ENCODE assay signal across 21 mouse cellular contexts in genomic region chr19:32311063-32311462, GRCm38 (mm10).
DNase-seq lines count a peak whose midpoint lies in the region; ATAC-seq and TF ChIP-seq lines count a peak whose summit lies in the region.
"Had no signal": no experiment of that assay in that cellular context is flagged by ENCODE, and none has a peak within 500 bp of the region (broad histone marks: within the 10 kb centered on the region; RNA-seq: fewer than 3 reads in every experiment).

No protein-coding gene starts in this region.

- H3K4me3 ChIP-seq in CH12.LX (replicated peaks in 1 of 3; ENCODE audit: low read depth in 2 of 3, low read length in 2 of 3, poor library complexity in 1 of 3): no peak overlapping the region
- H3K4me3 ChIP-seq in bone marrow macrophage, adult 2 months (ENCODE audit: insufficient read depth, low read length): no peak overlapping the region
- H3K4me3 ChIP-seq in kidney, adult 2 months (ENCODE audit: insufficient read depth, low read depth, low read length): no peak overlapping the region
- H3K4me3 ChIP-seq in hindbrain, embryonic 11.5 days (ENCODE audit: low read depth, low read length): no peak overlapping the region
- H3K4me3 ChIP-seq: embryonic facial prominence, embryonic 13.5 days; forebrain, embryonic 12.5 days; heart, embryonic 10.5 days; intestine, embryonic 15.5 days had no signal

- no peak overlapping the region for H3K9ac ChIP-seq in CH12.LX (ENCODE audit: insufficient read depth, low read depth)
- no peak overlapping the region for H3K9ac ChIP-seq in hindbrain, embryonic 11.5 days (ENCODE audit: low read depth, low read length)
- H3K9ac ChIP-seq: embryonic facial prominence, embryonic 13.5 days; forebrain, embryonic 12.5 days; hindbrain, embryonic 14.5 days; intestine, embryonic 15.5 days had no signal

- H3K4me2 ChIP-seq in CH12.LX (ENCODE audit: insufficient read depth, low read depth, poor library complexity, severe bottlenecking): no peak overlapping the region
- H3K4me2 ChIP-seq in hindbrain, embryonic 11.5 days (replicated peaks; ENCODE audit: low read depth, low read length): no peak overlapping the region
- H3K4me2 ChIP-seq: embryonic facial prominence, embryonic 13.5 days; forebrain, embryonic 12.5 days; hindbrain, embryonic 14.5 days; intestine, embryonic 15.5 days had no signal

- no peak overlapping the region for H3K27ac ChIP-seq in CH12.LX (ENCODE audit: insufficient read depth, low read depth)
- peak overlapping the region; percentile 59 for H3K27ac ChIP-seq in bone marrow macrophage, adult 2 months (ENCODE audit: insufficient read depth, low read depth, low read length)
- no peak overlapping the region for H3K27ac ChIP-seq in kidney, adult 2 months (ENCODE audit: insufficient read depth, low read depth, low read length)
- no peak overlapping the region for H3K27ac ChIP-seq in hindbrain, embryonic 11.5 days (ENCODE audit: low read depth, low read length)
- H3K27ac ChIP-seq: embryonic facial prominence, embryonic 13.5 days; forebrain, embryonic 12.5 days; heart, embryonic 10.5 days; hindbrain, embryonic 14.5 days; intestine, embryonic 15.5 days had no signal

- H3K36me3 ChIP-seq in CH12.LX (replicated peaks in 1 of 2; ENCODE audit: control insufficient read depth in 1 of 2, insufficient read depth in 1 of 2, low read length in 1 of 2): no peaks in the 10 kb centered on the region
- H3K36me3 ChIP-seq in kidney, adult 2 months (ENCODE audit: control insufficient read depth, insufficient read depth, low read length): no peaks in the 10 kb centered on the region
- H3K36me3 ChIP-seq in hindbrain, embryonic 11.5 days (ENCODE audit: control insufficient read depth, insufficient read depth, low read length): no peaks in the 10 kb centered on the region
- H3K36me3 ChIP-seq: embryonic facial prominence, embryonic 13.5 days; forebrain, embryonic 12.5 days; heart, embryonic 10.5 days; intestine, embryonic 15.5 days had no signal

- intact Hi-C loops in left cerebral cortex, postnatal 4 days (cut with DNase I): no loop called here

- no peaks in the 10 kb centered on the region for H3K79me2 ChIP-seq in CH12.LX (replicated peaks; ENCODE audit: control insufficient read depth, extremely low read depth, insufficient read depth, poor library complexity, severe bottlenecking)

- TF ChIP-seq RAD21 in CH12.LX (IDR thresholded peaks at IDR 0.05; ENCODE audit: low read depth, low read length): no peak

- no peak for TF ChIP-seq EP300 in CH12.LX (IDR thresholded peaks at IDR 0.05; ENCODE audit: low read length)

- H3K9me3 ChIP-seq in CH12.LX (replicated peaks; ENCODE audit: low read length): no peaks in the 10 kb centered on the region
- no peaks in the 10 kb centered on the region for H3K9me3 ChIP-seq in hindbrain, embryonic 11.5 days (ENCODE audit: control insufficient read depth, low read length)
- H3K9me3 ChIP-seq: embryonic facial prominence, embryonic 13.5 days; forebrain, embryonic 12.5 days; heart, embryonic 10.5 days; intestine, embryonic 15.5 days had no signal

- dilution Hi-C loops in CH12.LX (cut with MboI; ENCODE audit: extremely low pct_ligation_motif_present, extremely low pct_unique_long_range_greater_than_20kb, low sequenced_read_pairs): no loop called here

- peaks cover 0 to 1% of the 10 kb centered on the region in 2 experiments; a peak in 2 of 4 replicates for H3K4me1 ChIP-seq in CH12.LX (ENCODE audit: control insufficient read depth in 1 of 2, insufficient read depth in 2 of 2)
- peaks cover 19% of the 10 kb centered on the region for H3K4me1 ChIP-seq in bone marrow macrophage, adult 2 months (ENCODE audit: control insufficient read depth, insufficient read depth, low read length)
- H3K4me1 ChIP-seq in kidney, adult 2 months (ENCODE audit: control insufficient read depth, insufficient read depth, low read length): peaks cover 4% of the 10 kb centered on the region
- no peaks in the 10 kb centered on the region for H3K4me1 ChIP-seq in hindbrain, embryonic 11.5 days (replicated peaks; ENCODE audit: control insufficient read depth, insufficient read depth, low read length)
- H3K4me1 ChIP-seq: embryonic facial prominence, embryonic 13.5 days; forebrain, embryonic 12.5 days; intestine, embryonic 15.5 days had no signal

- DNase-seq in CH12.LX (ENCODE audit: extremely low read depth): peak; percentile 10
- no peak for DNase-seq in kidney, adult 2 months
- no peak for DNase-seq in hindbrain, embryonic 11.5 days (ENCODE audit: low spot score)
- DNase-seq in left cerebral cortex, postnatal 4 days: no peak
- DNase-seq: adrenal gland, adult 2 months; adrenal gland, postnatal 36 days; cerebellum, adult 11 months; cerebellum, adult 8-10 months; cerebellum, postnatal 14 days; gastrocnemius, postnatal 14 days; heart, postnatal 14 days had no signal

- TF ChIP-seq CTCF in CH12.LX (conservative IDR thresholded peaks at IDR 0.05 in 1 of 2, IDR thresholded peaks at IDR 0.05 in 1 of 2; ENCODE audit: low read depth in 2 of 2, low read length in 2 of 2): no peak
- TF ChIP-seq CTCF in bone marrow macrophage, adult 2 months (IDR thresholded peaks at IDR 0.05; ENCODE audit: low read depth, low read length): no peak
- TF ChIP-seq CTCF in kidney, adult 2 months (conservative IDR thresholded peaks at IDR 0.05; ENCODE audit: insufficient read depth, insufficient read length, low read depth, low read length): no peak

- WGBS in kidney, adult 2 months: 89% methylated on average over 3 of the region's 3 CpGs
- 99% methylated on average over 3 of the region's 3 CpGs for WGBS in hindbrain, embryonic 11.5 days

- in situ Hi-C loops in CH12.LX (cut with MboI; ENCODE audit: low pct_ligation_motif_present, low pct_unique_long_range_greater_than_20kb, low sequenced_read_pairs): no loop called here

- no peak for TF ChIP-seq POLR2A in CH12.LX (IDR thresholded peaks at IDR 0.05; ENCODE audit: low read depth, low read length)
- no peak for TF ChIP-seq POLR2A in bone marrow macrophage, adult 2 months (IDR thresholded peaks at IDR 0.05; ENCODE audit: borderline replicate concordance, low read depth, low read length)
- TF ChIP-seq POLR2A in kidney, adult 2 months (IDR thresholded peaks at IDR 0.05; ENCODE audit: low read depth, low read length): no peak

- peak; percentile 81 for ATAC-seq in megakaryocyte, adult 5-6 weeks (ENCODE audit: poor library complexity, severe bottlenecking)
- no peak for ATAC-seq in hindbrain, embryonic 11.5 days (ENCODE audit: low FRiP score)
- ATAC-seq: CD4-positive, CD25-positive, alpha-beta regulatory T cell, adult 4 months; forebrain, embryonic 16.5 days; intestine, embryonic 15.5 days; Patski had no signal

- no peaks in the 10 kb centered on the region for H3K27me3 ChIP-seq in CH12.LX (replicated peaks)
- H3K27me3 ChIP-seq in kidney, adult 2 months (replicated peaks; ENCODE audit: control insufficient read depth, insufficient read depth, low read length): no peaks in the 10 kb centered on the region
- H3K27me3 ChIP-seq in hindbrain, embryonic 11.5 days (ENCODE audit: control insufficient read depth, insufficient read depth, low read length): no peaks in the 10 kb centered on the region
- H3K27me3 ChIP-seq: embryonic facial prominence, embryonic 13.5 days; intestine, embryonic 15.5 days; Patski had no signal

TF ChIP-seq in CH12.LX, 34 proteins besides CTCF, POLR2A, EP300 and RAD21:
- TF ChIP-seq MAZ (IDR thresholded peaks at IDR 0.05; ENCODE audit: low read depth, low read length) (no peak), MAX (IDR thresholded peaks at IDR 0.05; ENCODE audit: low read length) (no peak), GABPA (IDR thresholded peaks at IDR 0.05; ENCODE audit: insufficient replicate concordance, low read depth, low read length) (no peak), E2F4 (IDR thresholded peaks at IDR 0.05; ENCODE audit: insufficient replicate concordance, low read depth, low read length) (no peak), CHD1 (IDR thresholded peaks at IDR 0.05; ENCODE audit: low read depth, low read length) (no peak), USF2 (conservative IDR thresholded peaks at IDR 0.05; ENCODE audit: low read depth, low read length) (no peak), JUND (conservative IDR thresholded peaks at IDR 0.05; ENCODE audit: low read depth, low read length) (no peak), MYC (IDR thresholded peaks at IDR 0.05; ENCODE audit: low read depth, low read length) (no peak), NELFE (IDR thresholded peaks at IDR 0.05; ENCODE audit: low read depth, low read length) (no peak), KAT2A (IDR thresholded peaks at IDR 0.05; ENCODE audit: insufficient replicate concordance, low read length) (no peak), RCOR1 (conservative IDR thresholded peaks at IDR 0.05; ENCODE audit: low read depth, low read length) (no peak), IRF4 (IDR thresholded peaks at IDR 0.05; ENCODE audit: low read depth, low read length) (no peak), SIN3A (IDR thresholded peaks at IDR 0.05; ENCODE audit: low read length) (no peak), CHD2 (IDR thresholded peaks at IDR 0.05; ENCODE audit: low read length) (no peak), BHLHE40 (IDR thresholded peaks at IDR 0.05; ENCODE audit: low read depth, low read length) (no peak), PAX5 (IDR thresholded peaks at IDR 0.05; ENCODE audit: low read length) (no peak)
